Mouse (Mus musculus) intestine, embryonic 14.5 days (tissue): ENCODE measurements around the gene Gmpr2. TPM values are rescaled to one million over a fixed set of nuclear protein-coding genes. Genes with fewer than 3 reads are reported as not detected.
A peak's percentile ranks its signal among the peaks of the same experiment; 100 is the strongest.

ENCODE experiments used
- ATAC-seq: fragments of 200-750 bp; cut with Nextera tagmentation; replicated peaks from 2 replicates; pipeline ENCODE4 v1.8.0; 2017; ENCODE audit warnings: low read depth, moderate number of reproducible peaks, moderate TSS enrichment, moderate library complexity; ENCODE audit not compliant: low FRiP score, low TSS enrichment
- DNase-seq: peaks from one replicate; pipeline ENCODE4 v3.0.0-alpha.2; 2018; ENCODE audit warnings: low spot score
- H3K27ac ChIP-seq: fragments of 300-500 bp; sonication (generic); 2 replicates; pipeline ENCODE4 v1.5.1; 2014; ENCODE audit warnings: low read depth, mild to moderate bottlenecking, control low read depth
- H3K27me3 ChIP-seq: fragments of 300-500 bp; sonication (generic); replicated peaks from 2 replicates; pipeline ENCODE4 v1.6.1; 2014; ENCODE audit warnings: low read length, control low read depth; ENCODE audit not compliant: control insufficient read depth, insufficient read depth
- H3K36me3 ChIP-seq: fragments of 300-500 bp; sonication (generic); 2 replicates; pipeline ENCODE4 v1.6.1; 2014; ENCODE audit warnings: low read length, control low read depth; ENCODE audit not compliant: control insufficient read depth, insufficient read depth
- H3K4me1 ChIP-seq: fragments of 300-500 bp; sonication (generic); replicated peaks from 2 replicates; pipeline ENCODE4 v1.6.1; 2014; ENCODE audit warnings: low read length, control low read depth, mixed read lengths; ENCODE audit not compliant: control insufficient read depth, insufficient read depth
- H3K4me2 ChIP-seq: fragments of 300-500 bp; sonication (generic); 2 replicates; pipeline ENCODE4 v1.6.1; 2014; ENCODE audit warnings: low read length
- H3K4me3 ChIP-seq: fragments of 300-500 bp; sonication (generic); 2 replicates; pipeline ENCODE4 v1.5.1; 2014; ENCODE audit warnings: low read depth, low read length, control low read depth, mixed read lengths
- H3K9ac ChIP-seq: fragments of 300-500 bp; sonication (generic); 2 replicates; pipeline ENCODE4 v1.6.1; 2014; ENCODE audit warnings: mild to moderate bottlenecking, low read length
- H3K9me3 ChIP-seq: fragments of 300-500 bp; sonication (generic); 2 replicates; pipeline ENCODE4 v1.6.1; 2016; ENCODE audit warnings: low read length, control low read depth; ENCODE audit not compliant: control insufficient read depth
- WGBS: fragments of 180-500 bp; shearing (Covaris S2); extraction: QIAGEN DNeasy Blood & Tissue Kit; methylation state at CpG from one replicate; pipeline ENCODE4 v1.1.7; 2014; 5-methylcytosine and 5-hydroxymethylcytosine counted together
- polyA plus RNA-seq: library from polyadenylated mRNA; unstranded; fragments of >200 nt; fragmentation: Nextera tagmentation; extraction: Ambion mirVana; gene quantifications from 2 replicates; pipeline ENCODE4 v1.2.1, GENCODE M21; 2014

Gmpr2 gene
- polyA plus RNA-seq, 1 experiment from 2014 or later, result 53.5 TPM

- H3K36me3 ChIP-seq, result peaks cover 36% of the 10 kb centered on the region
- peaks cover 9% of the 10 kb centered on the region; the same call in 1 of the 2 replicates for H3K4me1 ChIP-seq
- H3K4me3 ChIP-seq, result no peak overlapping the region
- H3K4me2 ChIP-seq, result no peak overlapping the region
- H3K9me3 ChIP-seq, result no peaks in the 10 kb centered on the region
- 35% methylated on average over 6 of the region's 6 CpGs for WGBS
- DNase-seq (no peak), ATAC-seq (0 out of 2 replicates have a peak, but pooled peaks have one; percentile 6)
- H3K27me3 ChIP-seq, result peaks cover 8% of the 10 kb centered on the region; the same call in 1 of the 2 replicates
- H3K27ac ChIP-seq, result no peak overlapping the region
- no peak overlapping the region for H3K9ac ChIP-seq
Observed at GRCm38 (mm10) chr14:55714893-55715292, 43.2 kb downstream of the Gmpr2 start.

GRCm38 (mm10) chr14:55716271-55716670 lies 44.5 kb downstream of the Gmpr2 start:
- no peaks in the 10 kb centered on the region for H3K9me3 ChIP-seq
- peaks cover 36% of the 10 kb centered on the region for H3K36me3 ChIP-seq
- WGBS, result 92% methylated on average over 6 of the region's 6 CpGs
- ATAC-seq (no peak), DNase-seq (no peak)
- no peak overlapping the region for H3K4me3 ChIP-seq
- H3K9ac ChIP-seq, result no peak overlapping the region
- H3K27ac ChIP-seq, result no peak overlapping the region
- H3K4me1 ChIP-seq, result peaks cover 9% of the 10 kb centered on the region; the same call in 1 of the 2 replicates
- no peak overlapping the region for H3K4me2 ChIP-seq
- H3K27me3 ChIP-seq, result peaks cover 8% of the 10 kb centered on the region; the same call in 1 of the 2 replicates

GRCm38 (mm10) chr14:55716884-55717283 lies 45.1 kb downstream of the Gmpr2 start:
- WGBS, result 80% methylated on average over 8 of the region's 8 CpGs
- DNase-seq (no peak), ATAC-seq (no peak)

GRCm38 (mm10) chr14:55719737-55720136 lies 48.0 kb downstream of the Gmpr2 start:
- DNase-seq (no peak), ATAC-seq (no peak)
- Histone ChIP-seq H3K4me1 (peaks cover 3% of the 10 kb centered on the region; the same call in 1 of the 2 replicates), H3K36me3 (peaks cover 36% of the 10 kb centered on the region), H3K4me2 (no peak overlapping the region), H3K27ac (no peak overlapping the region), H3K27me3 (no peaks in the 10 kb centered on the region), H3K4me3 (no peak overlapping the region), H3K9me3 (no peaks in the 10 kb centered on the region), H3K9ac (no peak overlapping the region)
- 85% methylated on average over 6 of the region's 6 CpGs for WGBS

More at GRCm38 (mm10) chr14:55716884-55717283, 45.1 kb downstream of the Gmpr2 start:
- H3K4me2 ChIP-seq, result no peak overlapping the region
- no peak overlapping the region for H3K4me3 ChIP-seq
- H3K27me3 ChIP-seq, result peaks cover 8% of the 10 kb centered on the region; the same call in 1 of the 2 replicates
- no peaks in the 10 kb centered on the region for H3K9me3 ChIP-seq
- H3K36me3 ChIP-seq, result peaks cover 36% of the 10 kb centered on the region
- peaks cover 9% of the 10 kb centered on the region; the same call in 1 of the 2 replicates for H3K4me1 ChIP-seq
- H3K9ac ChIP-seq, result no peak overlapping the region
- no peak overlapping the region for H3K27ac ChIP-seq

GRCm38 (mm10) chr14:55720666-55721065 lies 48.9 kb downstream of the Gmpr2 start:
- ATAC-seq, result no peak
- H3K4me1 ChIP-seq, result peaks cover 3% of the 10 kb centered on the region; the same call in 1 of the 2 replicates
- whole genome bisulfite sequencing, result 95% methylated on average over 12 of the region's 12 CpGs
- no peak for DNase-seq
- H3K36me3 ChIP-seq, result peaks cover 36% of the 10 kb centered on the region
- H3K4me3 ChIP-seq, result no peak overlapping the region
- no peaks in the 10 kb centered on the region for H3K9me3 ChIP-seq
- no peak overlapping the region for H3K27ac ChIP-seq
- H3K27me3 ChIP-seq, result no peaks in the 10 kb centered on the region
- H3K9ac ChIP-seq, result no peak overlapping the region
- H3K4me2 ChIP-seq, result no peak overlapping the region

- peak overlapping the region; percentile 61 for H3K4me2 ChIP-seq
- no peak overlapping the region for H3K27ac ChIP-seq
- peak overlapping the region; percentile 83 for H3K4me3 ChIP-seq
- H3K36me3 ChIP-seq, result peaks cover 34% of the 10 kb centered on the region
- no peak for ATAC-seq
- WGBS, result 71% methylated on average over 6 of the region's 6 CpGs
- H3K4me1 ChIP-seq, result peaks cover 3% of the 10 kb centered on the region; the same call in 1 of the 2 replicates
- no peak for DNase-seq
- H3K27me3 ChIP-seq, result no peaks in the 10 kb centered on the region
- H3K9me3 ChIP-seq, result no peaks in the 10 kb centered on the region
- H3K9ac ChIP-seq, result peak overlapping the region; percentile 73
Observed at GRCm38 (mm10) chr14:55721076-55721475, 49.3 kb downstream of the Gmpr2 start.

GRCm38 (mm10) chr14:55721700-55722437 lies 50.1 kb downstream of the Gmpr2 start, which contains the start of gene Rabggta:
Rabggta (minus strand) TSS chr14:55722263.
- under 1% methylated on average over 50 of the region's 50 CpGs for WGBS

GRCm38 (mm10) chr14:55722438-55722945 lies 50.8 kb downstream of the Gmpr2 start:
- ATAC-seq, result peak; percentile 1; the same call in 1 of the 2 replicates
- peaks cover 3% of the 10 kb centered on the region; the same call in 1 of the 2 replicates for H3K4me1 ChIP-seq
- H3K9ac ChIP-seq, result peak overlapping the region; percentile 73; the same call in 1 of the 2 replicates
- no peaks in the 10 kb centered on the region for H3K27me3 ChIP-seq
- H3K36me3 ChIP-seq, result peaks cover 21% of the 10 kb centered on the region
- peak overlapping the region; percentile 74 for H3K27ac ChIP-seq
- DNase-seq, result no peak
- H3K9me3 ChIP-seq, result no peaks in the 10 kb centered on the region
- H3K4me3 ChIP-seq, result peak overlapping the region; percentile 83
- peak overlapping the region; percentile 61 for H3K4me2 ChIP-seq
- 49% methylated on average over 8 of the region's 8 CpGs for WGBS

More at GRCm38 (mm10) chr14:55721700-55722437, 50.1 kb downstream of the Gmpr2 start, which contains the start of gene Rabggta:
- Histone ChIP-seq H3K27me3 (no peaks in the 10 kb centered on the region), H3K4me1 (peaks cover 3% of the 10 kb centered on the region; the same call in 1 of the 2 replicates), H3K9me3 (no peaks in the 10 kb centered on the region), H3K4me3 (peak within 1 kb of the TSS; percentile 83), H3K4me2 (peak within 1 kb of the TSS; percentile 61), H3K27ac (peak within 1 kb of the TSS; percentile 74), H3K36me3 (peaks cover 27% of the 10 kb centered on the region), H3K9ac (peak within 1 kb of the TSS; percentile 73)
- peak; percentile 98 for DNase-seq
- ATAC-seq, result peak; percentile 96
